9 mouse cellular contexts compared by ENCODE assay signal in genomic region chr11:96762742-96763470, GRCm38 (mm10). TPM values are rescaled to one million over a fixed set of nuclear protein-coding genes. Genes with fewer than 3 reads are reported as not detected.
A peak's percentile ranks its signal among the peaks of the same experiment; 100 is the strongest.
DNase-seq lines count a peak whose midpoint lies in the region; ATAC-seq lines count a peak whose summit lies in the region.
"Had no signal": no experiment of that assay in that cellular context is flagged by ENCODE, and none has a peak within 500 bp of the region (broad histone marks: within the 10 kb centered on the region; RNA-seq: fewer than 3 reads in every experiment).

No protein-coding gene starts in this region.

- no peak overlapping the region for H3K4me2 ChIP-seq in embryonic facial prominence, embryonic 13.5 days
- H3K4me2 ChIP-seq in midbrain, embryonic 15.5 days: no peak overlapping the region
- no peak overlapping the region for H3K4me2 ChIP-seq in midbrain, embryonic 16.5 days (ENCODE audit: low read length)
- H3K4me2 ChIP-seq in hindbrain, embryonic 13.5 days: no peak overlapping the region
- H3K4me2 ChIP-seq: limb, embryonic 15.5 days had no signal

- ATAC-seq in embryonic facial prominence, embryonic 13.5 days (ENCODE audit: insufficient number of reproducible peaks, insufficient read depth, low FRiP score, low TSS enrichment, low read depth): no peak
- no peak for ATAC-seq in midbrain, embryonic 15.5 days (replicated peaks)
- ATAC-seq in midbrain, embryonic 16.5 days: no peak
- no peak for ATAC-seq in hindbrain, embryonic 13.5 days (ENCODE audit: low FRiP score)
- no peak for ATAC-seq in megakaryocyte, adult 5-6 weeks (ENCODE audit: poor library complexity, severe bottlenecking)

- peaks cover 8% of the 10 kb centered on the region for H3K36me3 ChIP-seq in embryonic facial prominence, embryonic 13.5 days
- H3K36me3 ChIP-seq in embryonic facial prominence, embryonic 10.5 days (replicated peaks): peaks cover 8% of the 10 kb centered on the region
- no peaks in the 10 kb centered on the region for H3K36me3 ChIP-seq in midbrain, embryonic 15.5 days (replicated peaks)
- no peaks in the 10 kb centered on the region for H3K36me3 ChIP-seq in midbrain, embryonic 16.5 days (ENCODE audit: control insufficient read depth, insufficient read depth, low read length)
- H3K36me3 ChIP-seq in hindbrain, embryonic 13.5 days: peaks cover 8% of the 10 kb centered on the region

- WGBS in embryonic facial prominence, embryonic 13.5 days: 76% methylated on average over 15 of the region's 15 CpGs
- WGBS in embryonic facial prominence, embryonic 10.5 days: 80% methylated on average over 15 of the region's 15 CpGs
- WGBS in midbrain, embryonic 15.5 days: 78% methylated on average over 15 of the region's 15 CpGs
- 70% methylated on average over 15 of the region's 15 CpGs for WGBS in midbrain, embryonic 16.5 days
- 62% methylated on average over 15 of the region's 15 CpGs for WGBS in hindbrain, embryonic 13.5 days

- H3K4me3 ChIP-seq in embryonic facial prominence, embryonic 13.5 days: no peak overlapping the region
- no peak overlapping the region for H3K4me3 ChIP-seq in embryonic facial prominence, embryonic 10.5 days
- H3K4me3 ChIP-seq in midbrain, embryonic 15.5 days: no peak overlapping the region
- H3K4me3 ChIP-seq in midbrain, embryonic 16.5 days (ENCODE audit: low read depth, low read length): no peak overlapping the region
- H3K4me3 ChIP-seq in hindbrain, embryonic 13.5 days: no peak overlapping the region
- H3K4me3 ChIP-seq: limb, embryonic 15.5 days had no signal

- no peaks in the 10 kb centered on the region for H3K27me3 ChIP-seq in embryonic facial prominence, embryonic 13.5 days
- no peaks in the 10 kb centered on the region for H3K27me3 ChIP-seq in embryonic facial prominence, embryonic 10.5 days (replicated peaks; ENCODE audit: low read depth, poor library complexity, severe bottlenecking)
- no peaks in the 10 kb centered on the region for H3K27me3 ChIP-seq in midbrain, embryonic 15.5 days (replicated peaks)
- no peaks in the 10 kb centered on the region for H3K27me3 ChIP-seq in midbrain, embryonic 16.5 days (ENCODE audit: control insufficient read depth, insufficient read depth, low read depth, low read length)
- no peaks in the 10 kb centered on the region for H3K27me3 ChIP-seq in hindbrain, embryonic 13.5 days

- DNase-seq in embryonic facial prominence, embryonic 10.5 days (ENCODE audit: low spot score): no peak
- DNase-seq in skeletal muscle tissue, adult 2 months (ENCODE audit: low read depth, low spot score): peak; percentile 56
- DNase-seq in thymus, postnatal 36 days: no peak

- H3K9me3 ChIP-seq in embryonic facial prominence, embryonic 13.5 days: no peaks in the 10 kb centered on the region
- no peaks in the 10 kb centered on the region for H3K9me3 ChIP-seq in embryonic facial prominence, embryonic 10.5 days
- H3K9me3 ChIP-seq in midbrain, embryonic 15.5 days: no peaks in the 10 kb centered on the region
- no peaks in the 10 kb centered on the region for H3K9me3 ChIP-seq in midbrain, embryonic 16.5 days (replicated peaks; ENCODE audit: control insufficient read depth, low read length, poor library complexity, severe bottlenecking)
- H3K9me3 ChIP-seq in hindbrain, embryonic 13.5 days: no peaks in the 10 kb centered on the region
- H3K9me3 ChIP-seq: limb, embryonic 15.5 days had no signal

- H3K27ac ChIP-seq in embryonic facial prominence, embryonic 13.5 days: no peak overlapping the region
- no peak overlapping the region for H3K27ac ChIP-seq in embryonic facial prominence, embryonic 10.5 days (replicated peaks)
- peak overlapping the region; percentile 32; the same call in 1 of the 2 replicates for H3K27ac ChIP-seq in midbrain, embryonic 15.5 days
- H3K27ac ChIP-seq in midbrain, embryonic 16.5 days (ENCODE audit: low read length): no peak overlapping the region
- peak overlapping the region; percentile 72 for H3K27ac ChIP-seq in hindbrain, embryonic 13.5 days
- H3K27ac ChIP-seq: limb, embryonic 15.5 days had no signal

- peaks cover 32% of the 10 kb centered on the region for H3K4me1 ChIP-seq in embryonic facial prominence, embryonic 13.5 days
- H3K4me1 ChIP-seq in embryonic facial prominence, embryonic 10.5 days: peaks cover 36% of the 10 kb centered on the region
- peaks cover 42% of the 10 kb centered on the region for H3K4me1 ChIP-seq in midbrain, embryonic 15.5 days
- peaks cover 9% of the 10 kb centered on the region; the same call in 1 of the 2 replicates for H3K4me1 ChIP-seq in midbrain, embryonic 16.5 days (ENCODE audit: control insufficient read depth, insufficient read depth, low read length)
- H3K4me1 ChIP-seq in hindbrain, embryonic 13.5 days (replicated peaks): peaks cover 57% of the 10 kb centered on the region

- 0 out of 2 replicates have a peak overlapping the region, but pooled peaks have one; percentile 12 for H3K9ac ChIP-seq in embryonic facial prominence, embryonic 13.5 days
- no peak overlapping the region for H3K9ac ChIP-seq in midbrain, embryonic 15.5 days
- H3K9ac ChIP-seq in midbrain, embryonic 16.5 days (ENCODE audit: low read depth, low read length): no peak overlapping the region
- no peak overlapping the region for H3K9ac ChIP-seq in hindbrain, embryonic 13.5 days
- H3K9ac ChIP-seq: limb, embryonic 15.5 days had no signal

RNA-seq across cellular contexts. Expression of gene Snx11, which starts 14.5 kb away (rescaled TPM):
- polyA plus RNA-seq in embryonic facial prominence, embryonic 13.5 days (2015; fragmentation: Nextera tagmentation; extraction: Ambion mirVana): 23.5 TPM in 2 replicates
- 22.4 and 25.5 TPM in 2 replicates for polyA plus RNA-seq in embryonic facial prominence, embryonic 10.5 days (2016; fragmentation: Nextera tagmentation; extraction: Ambion mirVana)
- polyA plus RNA-seq in midbrain, embryonic 15.5 days (2015; fragmentation: Nextera tagmentation; extraction: Ambion mirVana): 47.2 and 51.1 TPM in 2 replicates
- 46.7 TPM in 2 replicates for polyA plus RNA-seq in midbrain, embryonic 16.5 days (2015; fragmentation: Nextera tagmentation; extraction: Ambion mirVana)
- polyA plus RNA-seq in hindbrain, embryonic 13.5 days (2015; fragmentation: Nextera tagmentation; extraction: Ambion mirVana): 69.0 and 71.8 TPM in 2 replicates
- total RNA-seq in megakaryocyte, adult 5-6 weeks (2015): 8.3 and 10.3 TPM in 2 replicates
- total RNA-seq in megakaryocyte, adult 5-6 weeks (2017): 25.5 and 27.4 TPM in 2 replicates

RNA-seq across cellular contexts. Expression of gene Cbx1, which starts 26.0 kb away (rescaled TPM):
- polyA plus RNA-seq in embryonic facial prominence, embryonic 13.5 days (2015; fragmentation: Nextera tagmentation; extraction: Ambion mirVana): 164 and 170 TPM in 2 replicates
- 201 and 213 TPM in 2 replicates for polyA plus RNA-seq in embryonic facial prominence, embryonic 10.5 days (2016; fragmentation: Nextera tagmentation; extraction: Ambion mirVana)
- polyA plus RNA-seq in midbrain, embryonic 15.5 days (2015; fragmentation: Nextera tagmentation; extraction: Ambion mirVana): 70.6 and 76.7 TPM in 2 replicates
- 56.2 and 66.3 TPM in 2 replicates for polyA plus RNA-seq in midbrain, embryonic 16.5 days (2015; fragmentation: Nextera tagmentation; extraction: Ambion mirVana)
- polyA plus RNA-seq in hindbrain, embryonic 13.5 days (2015; fragmentation: Nextera tagmentation; extraction: Ambion mirVana): 108 and 109 TPM in 2 replicates
- 37.7 and 39.2 TPM in 2 replicates for total RNA-seq in megakaryocyte, adult 5-6 weeks (2015)
- total RNA-seq in megakaryocyte, adult 5-6 weeks (2017): 60.2 and 60.5 TPM in 2 replicates

Comparison
In these comparisons a context has a peak if more than half of its experiments do, and no peak if none do; other contexts are left out.
1. H3K27ac ChIP-seq: peak in midbrain, embryonic 15.5 days (single experiment) and hindbrain, embryonic 13.5 days (single experiment); none in embryonic facial prominence, embryonic 13.5 days (single experiment), embryonic facial prominence, embryonic 10.5 days (single experiment) and midbrain, embryonic 16.5 days (single experiment).